Mouse (Mus musculus): ENCODE measurements around the gene Adcy9.

- peak; percentile 75 for TF ChIP-seq SIN3A (IDR thresholded peaks at IDR 0.05; ENCODE audit: low read length)
- TF ChIP-seq MAX (IDR thresholded peaks at IDR 0.05; ENCODE audit: low read length) = peak; percentile 92
- no peak for TF ChIP-seq HCFC1 (IDR thresholded peaks at IDR 0.05; ENCODE audit: low read depth, low read length)
- peak; percentile 44 for TF ChIP-seq GATA1 (IDR thresholded peaks at IDR 0.05; ENCODE audit: low read depth, low read length)
Observed at GRCm38 (mm10) chr16:4307795-4308194, 112.5 kb downstream of the Adcy9 start.

Data from MEL (cell line).